Mouse (Mus musculus) thymus, postnatal 0 days (tissue): Measurements from ENCODE around the gene Pde4d. TPM values are rescaled to one million over a fixed set of nuclear protein-coding genes. Genes with fewer than 3 reads are reported as not detected.

ENCODE experiments used
- DNase-seq: peaks from one replicate; pipeline ENCODE4 v3.0.0-alpha.2; 2015; ENCODE audit warnings: low spot score
- polyA plus RNA-seq: library from polyadenylated mRNA; unstranded; fragments of >200 nt; fragmentation: Nextera tagmentation; extraction: Ambion mirVana; gene quantifications from 2 replicates; pipeline ENCODE4 v1.2.1, GENCODE M21; 2015

The Pde4d gene
- polyA plus RNA-seq, 1 experiment from 2014 or later = 16.5 TPM

DNA sequence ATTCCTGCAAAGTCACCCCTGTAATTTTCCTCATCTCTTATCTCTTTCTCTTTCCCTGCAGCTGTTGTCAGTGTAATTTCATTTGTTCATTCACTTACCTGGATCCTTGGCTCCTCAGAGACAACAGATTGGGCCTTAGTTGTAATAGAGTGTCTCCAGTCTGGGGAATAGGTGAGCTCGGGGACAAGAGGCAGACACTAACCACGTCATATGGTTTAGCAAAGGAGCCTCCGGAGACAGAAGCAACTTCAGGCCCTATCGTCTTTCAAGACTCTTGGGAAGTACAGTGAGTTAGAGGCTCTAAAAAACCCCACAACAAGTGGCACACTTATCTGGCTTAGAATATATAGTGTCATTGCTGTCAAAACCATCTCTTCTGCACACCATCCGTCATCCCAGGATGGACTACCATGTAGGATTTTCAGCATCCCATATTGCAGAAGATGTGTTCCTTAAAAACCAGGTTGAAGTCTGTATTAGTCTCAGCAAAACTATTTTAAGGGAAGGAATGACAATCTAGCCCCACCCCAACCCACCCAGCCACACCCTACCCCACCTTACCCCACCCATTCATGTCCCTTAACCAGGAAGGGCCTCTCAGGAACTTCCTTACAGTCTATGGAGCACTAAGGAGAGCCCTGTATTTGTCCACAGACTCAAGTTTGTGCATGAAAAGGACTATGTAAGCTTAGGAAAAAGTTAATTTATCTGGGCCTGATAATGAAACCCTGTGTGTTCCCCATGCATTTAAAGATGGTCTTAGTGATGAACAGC, 1356.6 kb downstream of the Pde4d start:
- no peak for DNase-seq

DNA sequence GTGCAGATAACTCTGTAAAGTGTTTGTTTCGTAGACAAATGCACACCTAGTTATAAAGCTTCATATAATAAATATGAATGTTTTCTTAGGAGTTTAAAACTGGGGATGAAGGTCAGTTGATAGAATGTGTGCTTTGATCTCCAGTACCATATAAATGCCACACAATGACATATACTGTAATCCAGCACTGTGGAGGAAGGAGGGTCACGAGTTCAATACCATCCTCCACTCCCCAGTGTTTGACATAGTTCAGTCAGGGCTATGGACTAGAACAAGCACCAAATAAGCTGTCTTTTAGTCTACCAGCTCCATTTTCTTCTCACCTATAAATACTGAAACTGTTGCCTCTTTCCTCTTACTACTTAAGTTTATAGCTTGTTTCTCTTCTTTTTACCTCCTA, 1357.3 kb downstream of the Pde4d start:
- DNase-seq = no peak

DNA sequence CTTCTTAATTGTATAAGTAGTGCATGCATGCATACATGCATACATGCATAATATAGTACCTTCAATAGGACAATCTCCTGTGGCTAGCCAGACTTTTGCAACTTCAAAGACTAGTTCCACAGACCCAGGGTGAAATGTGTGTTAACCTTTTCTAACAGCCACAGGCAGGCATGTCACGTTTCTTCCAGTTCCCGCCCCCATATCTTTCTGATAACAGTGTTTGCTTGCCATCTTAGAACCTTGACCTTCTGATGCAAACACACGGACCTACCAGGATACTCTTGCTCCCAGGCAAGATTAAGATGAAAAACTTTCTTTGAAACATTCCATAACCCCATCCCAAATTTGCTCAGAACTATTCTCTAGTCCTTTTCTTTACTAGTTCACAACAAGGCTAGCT, 1357.7 kb downstream of the Pde4d start:
- DNase-seq = no peak

DNA sequence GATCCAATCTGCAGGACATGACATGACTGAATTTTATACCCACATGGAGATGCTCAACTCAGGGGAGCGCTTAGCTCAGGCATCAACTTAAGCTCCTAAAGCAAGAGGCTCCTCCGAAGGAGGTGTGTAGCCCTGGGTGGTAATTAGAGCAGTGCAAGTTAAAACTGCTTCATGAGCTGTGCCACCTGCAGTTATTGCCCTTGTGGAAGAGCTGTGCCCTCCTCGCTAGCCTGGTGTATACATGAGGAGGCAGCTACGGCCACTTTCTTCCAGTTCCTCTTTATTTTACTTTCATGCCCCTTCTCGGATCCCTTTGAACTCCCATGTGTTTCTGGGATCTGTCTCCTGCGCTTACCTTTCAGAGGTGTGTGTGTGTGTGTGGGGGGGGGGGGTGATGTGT, 1358.3 kb downstream of the Pde4d start:
- no peak for DNase-seq

DNA sequence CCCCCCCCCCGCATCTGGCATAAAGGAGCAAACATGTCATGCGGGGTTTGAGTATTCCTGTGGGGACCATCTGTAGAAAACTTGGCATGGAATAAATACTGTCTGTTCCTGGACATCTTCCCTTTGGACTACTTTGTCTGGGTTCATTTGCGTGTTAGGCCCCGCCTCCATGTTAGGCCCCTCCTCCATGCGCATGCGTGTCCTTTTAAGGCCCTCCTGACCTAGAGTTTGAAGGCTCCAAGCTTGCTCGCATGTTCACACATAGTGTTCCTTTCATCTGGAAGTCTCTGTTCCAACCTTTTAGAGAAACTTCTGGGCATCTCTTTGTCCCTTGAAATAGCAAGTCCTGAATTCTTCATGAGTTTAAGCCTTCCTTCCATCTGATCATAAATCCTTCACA, 1359.2 kb downstream of the Pde4d start:
- no peak for DNase-seq

- no peak for DNase-seq
These were observed 1359.9 kb downstream of the Pde4d start for GRCm38 (mm10) chr13:109809646-109810045.

DNA sequence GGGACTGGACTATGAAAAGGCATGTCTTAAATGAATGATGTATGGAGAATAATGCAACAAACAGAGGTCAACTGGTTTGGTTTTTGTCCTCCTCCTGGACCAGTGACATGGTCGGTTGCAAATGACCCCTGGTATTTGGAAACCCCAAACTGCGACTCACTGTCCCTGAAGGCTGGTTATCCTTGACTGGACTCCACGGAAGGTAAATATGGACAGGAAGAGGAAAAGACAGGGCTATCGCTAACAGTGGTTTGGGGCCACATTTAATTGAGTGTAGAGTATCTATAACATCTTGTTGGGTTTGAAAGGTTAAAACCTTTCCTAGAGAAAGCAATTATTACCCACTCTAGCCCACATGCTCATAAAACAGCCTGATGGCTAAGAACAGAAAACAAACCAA, 1364.2 kb downstream of the Pde4d start:
- no peak for DNase-seq

GRCm38 (mm10) chr13:109819071-109819470, 1369.3 kb downstream of the Pde4d start:
- DNase-seq = no peak

DNA sequence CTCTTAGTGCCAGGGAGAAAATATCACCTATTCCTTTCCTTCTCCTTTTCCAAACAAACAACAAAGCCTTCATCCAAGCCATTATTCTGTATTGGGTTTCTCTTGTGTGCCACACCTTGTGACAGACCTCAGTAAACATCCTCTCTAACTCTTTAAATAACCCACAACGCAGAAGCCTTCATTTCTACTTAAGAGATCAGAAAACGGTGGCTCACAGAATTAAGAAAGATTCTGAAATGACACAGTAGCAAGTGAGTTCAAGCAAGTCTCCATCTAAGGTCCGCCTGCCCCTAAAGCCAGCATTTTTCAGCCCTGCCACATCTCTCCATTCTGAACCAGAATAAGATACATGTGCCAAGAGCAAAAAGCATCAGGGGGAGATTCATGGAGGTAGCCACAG, 1370.4 kb downstream of the Pde4d start:
- peak; percentile 35 for DNase-seq

- peak; percentile 35 for DNase-seq
These were observed 1371.1 kb downstream of the Pde4d start for GRCm38 (mm10) chr13:109820866-109821265.

DNA sequence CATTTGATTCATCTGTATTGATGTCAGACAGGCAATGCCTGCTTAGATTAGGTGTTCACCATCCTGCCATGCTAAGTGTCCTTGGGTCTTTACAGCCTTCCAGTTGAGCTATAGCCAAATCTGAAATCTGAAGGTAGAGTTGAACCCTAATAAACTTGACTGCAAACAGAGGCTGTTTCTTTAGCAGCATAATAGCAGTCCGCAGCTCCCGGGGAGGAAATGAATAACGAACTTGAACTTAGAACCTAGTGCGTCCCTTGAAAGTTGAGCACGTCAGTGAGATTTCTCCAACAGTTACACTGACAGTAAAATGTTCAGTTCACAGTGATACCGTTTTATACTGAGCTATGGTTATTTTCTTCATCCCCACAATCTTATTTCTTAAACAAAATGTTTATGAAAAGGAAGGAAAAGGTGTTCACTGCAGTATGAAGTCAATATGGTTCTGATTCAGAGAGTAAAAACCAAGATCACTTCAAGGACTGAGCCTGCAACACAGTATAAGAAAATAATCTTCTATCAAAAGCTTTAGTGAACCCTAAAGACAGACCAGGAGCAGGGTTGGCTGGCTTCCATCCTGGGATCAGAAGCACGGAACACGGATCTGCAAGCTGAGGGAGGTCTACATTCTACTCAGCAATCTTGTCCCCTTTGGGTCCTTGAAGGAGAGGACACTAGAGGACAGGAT, 1372.1 kb downstream of the Pde4d start:
- DNase-seq = peak; percentile 62

DNA sequence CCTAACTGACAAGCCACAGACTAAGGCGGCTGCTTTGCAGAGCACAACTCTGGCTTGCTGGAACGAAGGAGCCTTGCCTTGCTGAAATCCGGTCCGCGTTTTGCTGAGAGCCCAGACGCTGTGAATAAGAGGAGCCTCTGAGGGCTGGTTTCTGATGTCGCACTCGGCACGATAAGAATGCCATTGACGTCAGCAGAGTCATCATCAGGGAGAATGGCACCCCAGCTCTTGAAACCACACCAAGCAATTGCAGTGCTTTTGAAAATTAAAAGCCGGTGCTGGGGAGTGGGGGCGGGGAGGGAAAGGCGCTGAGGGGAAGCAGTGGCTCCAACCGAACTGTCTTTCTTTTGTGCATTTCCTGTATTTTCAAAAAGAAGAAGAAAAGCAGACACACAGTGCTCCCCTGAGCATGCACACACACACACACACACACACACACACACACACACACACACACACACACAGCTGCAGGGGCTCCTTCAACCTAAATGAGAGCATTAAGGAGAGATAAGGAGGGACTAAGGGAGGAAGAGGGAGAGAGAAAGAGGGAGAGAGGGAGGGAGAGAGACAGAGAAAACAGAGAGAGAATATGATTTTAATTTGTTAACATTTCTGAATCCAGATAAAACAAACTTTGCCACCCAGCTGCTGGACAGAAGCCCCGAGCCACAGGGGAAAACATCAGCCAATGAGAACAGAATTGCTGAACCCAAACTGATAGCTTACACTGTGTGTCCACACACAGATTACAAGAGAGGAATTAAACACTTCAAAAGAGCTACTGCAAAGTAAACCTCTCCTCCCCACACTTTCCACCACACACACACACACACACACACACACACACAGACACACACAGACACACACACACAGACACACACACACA, 1372.9 kb downstream of the Pde4d start:
- peak; percentile 99 for DNase-seq

- peak; percentile 48 for DNase-seq
These were observed 1373.7 kb downstream of the Pde4d start for GRCm38 (mm10) chr13:109823307-109824031.

GRCm38 (mm10) chr13:109825891-109826290, 1376.1 kb downstream of the Pde4d start:
- DNase-seq = no peak

DNA sequence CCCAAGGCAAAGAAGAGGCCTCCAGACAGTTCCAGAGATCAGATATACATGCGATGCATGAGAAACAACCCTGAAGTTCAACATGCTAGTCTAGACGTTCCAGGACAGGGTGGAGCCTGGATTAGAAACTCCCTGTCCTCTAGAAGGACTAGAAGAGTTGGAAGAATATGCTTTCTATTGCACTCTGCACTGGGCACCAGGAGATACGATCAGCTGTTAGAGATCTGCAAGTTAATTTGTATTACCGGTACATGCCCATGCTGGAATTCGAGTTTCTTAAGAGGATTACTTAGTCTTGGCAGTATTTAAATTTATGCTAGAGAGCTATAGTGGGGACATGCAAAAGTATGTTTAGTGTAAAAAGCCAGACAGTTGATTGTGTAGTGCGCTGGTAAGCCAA, 1377.6 kb downstream of the Pde4d start:
- DNase-seq = no peak

- no peak for DNase-seq
These were observed 1378.2 kb downstream of the Pde4d start for GRCm38 (mm10) chr13:109827909-109828308.

GRCm38 (mm10) chr13:109829444-109829843, 1379.7 kb downstream of the Pde4d start:
- DNase-seq = peak; percentile 42

GRCm38 (mm10) chr13:109834935-109835334, 1385.2 kb downstream of the Pde4d start:
- DNase-seq = no peak

- DNase-seq = peak; percentile 79
These were observed 1387.7 kb downstream of the Pde4d start for GRCm38 (mm10) chr13:109837453-109837852.

GRCm38 (mm10) chr13:109837921-109838320, 1388.2 kb downstream of the Pde4d start:
- DNase-seq = peak; percentile 42

DNA sequence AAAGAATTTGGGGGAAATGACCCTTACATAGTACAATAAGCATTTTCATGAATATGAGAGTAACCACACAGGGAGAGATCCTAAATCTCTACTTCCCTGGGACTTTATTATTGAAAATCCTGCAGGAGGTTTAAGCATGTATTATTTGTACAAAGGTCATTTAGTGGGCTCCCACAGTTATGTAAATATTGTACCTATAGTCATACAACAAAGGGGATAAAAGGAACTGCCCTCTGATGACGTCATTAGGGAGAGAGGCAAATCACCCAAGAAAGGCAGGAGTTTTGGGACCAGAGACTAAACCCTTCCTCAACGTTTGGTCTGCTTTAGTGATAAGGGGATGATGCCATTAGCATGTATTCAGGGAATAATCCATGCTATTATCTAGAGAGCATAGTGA, 1390.5 kb downstream of the Pde4d start:
- DNase-seq = no peak
